Mouse (Mus musculus): ENCODE data around the gene Ccdc125.
"Not testable (repeated sequence)": the region's sequence is repeated elsewhere in the genome, so short reads cannot be mapped to it uniquely, and the experiment has no call there.

Ccdc125 gene

GRCm38 (mm10) chr13:100721656-100722055, 52.1 kb downstream of the Ccdc125 start:
- no peak for DNase-seq (ENCODE audit: low spot score in 2 of 2)

GRCm38 (mm10) chr13:100724051-100724754, 54.7 kb downstream of the Ccdc125 start:
- no peak for DNase-seq (ENCODE audit: low spot score in 2 of 2)

- no peak for DNase-seq (ENCODE audit: low spot score in 2 of 2)
Measured at GRCm38 (mm10) chr13:100725194-100725593, 55.7 kb downstream of the Ccdc125 start.

GRCm38 (mm10) chr13:100728086-100728485, 58.6 kb downstream of the Ccdc125 start:
- no peak for DNase-seq (ENCODE audit: low spot score in 2 of 2)

GRCm38 (mm10) chr13:100728530-100728929, 59.0 kb downstream of the Ccdc125 start:
- not testable (repeated sequence) for DNase-seq (ENCODE audit: low spot score in 2 of 2)

- DNase-seq (ENCODE audit: low spot score in 2 of 2): peak; percentile 25 to 31
Measured at GRCm38 (mm10) chr13:100730153-100730860, 60.8 kb downstream of the Ccdc125 start.

- DNase-seq (ENCODE audit: low spot score in 2 of 2): peak; percentile 87 to 95
Measured at GRCm38 (mm10) chr13:100730861-100731176, 61.3 kb downstream of the Ccdc125 start, which contains the start of gene Cdk7. TSS of gene Cdk7 (minus strand) at chr13:100730939.

- not testable (repeated sequence) for DNase-seq (ENCODE audit: low spot score in 2 of 2)
Measured at GRCm38 (mm10) chr13:100731462-100732046, 62.0 kb downstream of the Ccdc125 start.

GRCm38 (mm10) chr13:100732756-100733155, 63.2 kb downstream of the Ccdc125 start:
- DNase-seq (ENCODE audit: low spot score in 2 of 2): no peak

- DNase-seq (ENCODE audit: low spot score in 2 of 2): peak in 1 of 2 experiments; percentile 19
Measured at GRCm38 (mm10) chr13:100742831-100743230, 73.3 kb downstream of the Ccdc125 start.

- no peak for DNase-seq (ENCODE audit: low spot score in 2 of 2)
Measured at GRCm38 (mm10) chr13:100743346-100744035, 74.0 kb downstream of the Ccdc125 start.

GRCm38 (mm10) chr13:100744036-100744744, 74.7 kb downstream of the Ccdc125 start, which contains the start of gene Mrps36:
TSS of gene Mrps36 (minus strand) at chr13:100744659.
- peak; percentile 94 to 97 for DNase-seq (ENCODE audit: low spot score in 2 of 2)

GRCm38 (mm10) chr13:100746090-100746489, 76.6 kb downstream of the Ccdc125 start:
- no peak for DNase-seq (ENCODE audit: low spot score in 2 of 2)

All from spleen, postnatal 10 days (tissue).